Comparison of ENCODE assay signal across 26 mouse cellular contexts in genomic region chr5:113009183-113009820, GRCm38 (mm10). TPM values are rescaled to one million over a fixed set of nuclear protein-coding genes. Genes with fewer than 3 reads are reported as not detected.
DNase-seq lines count a peak whose midpoint lies in the region; ATAC-seq and TF ChIP-seq lines count a peak whose summit lies in the region.
"Had no signal": no experiment of that assay in that cellular context is flagged by ENCODE, and none has a peak within 500 bp of the region (broad histone marks: within the 10 kb centered on the region; RNA-seq: fewer than 3 reads in every experiment).

No protein-coding gene starts in this region.

- no peaks in the 10 kb centered on the region for H3K36me3 ChIP-seq in heart, embryonic 15.5 days
- H3K36me3 ChIP-seq in spleen, adult 2 months (ENCODE audit: control insufficient read depth, insufficient read depth, low read length) = no peaks in the 10 kb centered on the region
- H3K36me3 ChIP-seq: embryonic facial prominence, embryonic 12.5 days; G1E; hindbrain, embryonic 13.5 days; limb, embryonic 13.5 days; midbrain, embryonic 10.5 days had no signal

- TF ChIP-seq CTCF in gastrocnemius, adult 2 months (IDR thresholded peaks at IDR 0.05) = no peak
- TF ChIP-seq CTCF in spleen, adult 2 months (IDR thresholded peaks at IDR 0.05; ENCODE audit: extremely low read depth, insufficient read depth, insufficient read length, insufficient replicate concordance) = no peak

- TF ChIP-seq POLR2A in spleen, adult 2 months (IDR thresholded peaks at IDR 0.05; ENCODE audit: low read depth, low read length) = no peak

- 46% methylated on average over 8 of the region's 8 CpGs for WGBS in heart, embryonic 15.5 days
- WGBS in spleen, adult 2 months = 50% methylated on average over 8 of the region's 8 CpGs

- H3K9ac ChIP-seq in heart, embryonic 15.5 days = 0 out of 2 replicates have a peak overlapping the region, but pooled peaks have one; percentile 31
- H3K9ac ChIP-seq: embryonic facial prominence, embryonic 12.5 days; forebrain, embryonic 13.5 days; hindbrain, embryonic 13.5 days; limb, embryonic 13.5 days; liver, embryonic 14.5 days had no signal

- H3K4me1 ChIP-seq in heart, embryonic 15.5 days (replicated peaks) = peaks cover 55% of the 10 kb centered on the region
- H3K4me1 ChIP-seq in spleen, adult 2 months (ENCODE audit: control insufficient read depth, insufficient read depth, insufficient read length) = peaks cover 4% of the 10 kb centered on the region; the same call in 1 of the 2 replicates
- H3K4me1 ChIP-seq: embryonic facial prominence, embryonic 12.5 days; forebrain, embryonic 13.5 days had no signal

- peak overlapping the region; percentile 49 for H3K4me2 ChIP-seq in heart, embryonic 15.5 days
- H3K4me2 ChIP-seq: embryonic facial prominence, embryonic 12.5 days; forebrain, embryonic 13.5 days; hindbrain, embryonic 13.5 days; limb, embryonic 13.5 days had no signal

- peak overlapping the region; percentile 43 for H3K4me3 ChIP-seq in gastrocnemius, adult 2 months
- no peak overlapping the region for H3K4me3 ChIP-seq in heart, embryonic 15.5 days
- H3K4me3 ChIP-seq in spleen, adult 2 months (ENCODE audit: extremely low read depth, insufficient read depth, insufficient read length) = no peak overlapping the region
- H3K4me3 ChIP-seq: embryonic facial prominence, embryonic 12.5 days; erythroblast, embryonic 14.5 days; forebrain, embryonic 13.5 days; hindbrain, embryonic 13.5 days; limb, embryonic 13.5 days; midbrain, embryonic 10.5 days had no signal

- no peaks in the 10 kb centered on the region for H3K27me3 ChIP-seq in heart, embryonic 15.5 days
- H3K27me3 ChIP-seq in spleen, adult 2 months (ENCODE audit: control insufficient read depth, insufficient read depth, low read length) = no peaks in the 10 kb centered on the region
- H3K27me3 ChIP-seq: embryonic facial prominence, embryonic 12.5 days had no signal

- no peaks in the 10 kb centered on the region for H3K9me3 ChIP-seq in heart, embryonic 15.5 days (replicated peaks)
- H3K9me3 ChIP-seq: embryonic facial prominence, embryonic 12.5 days; forebrain, embryonic 13.5 days; hindbrain, embryonic 13.5 days; limb, embryonic 13.5 days; midbrain, embryonic 10.5 days had no signal

- peak overlapping the region; percentile 64 for H3K27ac ChIP-seq in gastrocnemius, adult 2 months
- H3K27ac ChIP-seq in heart, embryonic 15.5 days = peak overlapping the region; percentile 79
- H3K27ac ChIP-seq in spleen, adult 2 months (ENCODE audit: insufficient read depth, low read length) = peak overlapping the region; percentile 19; the same call in 1 of the 2 replicates
- H3K27ac ChIP-seq: embryonic facial prominence, embryonic 12.5 days; forebrain, embryonic 13.5 days; hindbrain, embryonic 13.5 days; limb, embryonic 13.5 days; liver, embryonic 14.5 days; midbrain, embryonic 10.5 days had no signal

- DNase-seq in gastrocnemius, adult 2 months = peak; percentile 30
- DNase-seq in gastrocnemius, postnatal 25 days = no peak
- no peak for DNase-seq in heart, adult 9 months (ENCODE audit: low spot score in 2 of 2)
- DNase-seq in spleen, adult 2 months (ENCODE audit: low read depth in 1 of 2, low spot score in 2 of 2) = no peak
- no peak for DNase-seq in spleen, adult 18-20 months
- DNase-seq in gastrocnemius, adult 18-20 months (ENCODE audit: low spot score) = no peak
- DNase-seq: adrenal gland, postnatal 14 days; cerebellum, adult 18-20 months; gastrocnemius, postnatal 36 days; kidney, adult 2 months; kidney, postnatal 25 days; layer of hippocampus, adult 9-11 months; lung, postnatal 10 days; thymus, postnatal 25 days had no signal

- 0 out of 2 replicates have a peak, but pooled peaks have one; percentile 23 for ATAC-seq in heart, embryonic 15.5 days (replicated peaks; ENCODE audit: insufficient number of reproducible peaks, insufficient read depth, low FRiP score, low read depth)
- peak; percentile 70 for ATAC-seq in monocyte, adult 5-6 weeks (replicated peaks; ENCODE audit: insufficient number of reproducible peaks, low FRiP score, low TSS enrichment, poor library complexity, severe bottlenecking)
- ATAC-seq: activated CD4-positive, CD25-positive, alpha-beta regulatory T cell, adult 4 months; forebrain, embryonic 13.5 days; inflammation-experienced regulatory T-cells, adult 6 months had no signal

- intact Hi-C loops in gastrocnemius, adult 2 months (cut with DNase I) = no loop called here

RNA-seq across cellular contexts. Expression of gene Grk3, which starts 6.3 kb away (rescaled TPM):
- total RNA-seq in gastrocnemius, adult 2 months (2021) = 1 to 10 TPM; 4.6 to 5.0 TPM
- 1 to 10 TPM; 3.6 to 4.5 TPM for total RNA-seq in gastrocnemius, postnatal 25 days (2021)
- 16.6 and 20.8 TPM in 2 replicates for polyA plus RNA-seq in heart, embryonic 15.5 days (2015; fragmentation: Nextera tagmentation; extraction: Ambion mirVana)
- 20.7 and 23.1 TPM in 2 replicates for polyA plus RNA-seq in spleen, adult 2 months (2012; rRNA removed)
- 295 to 342 TPM (median 339 TPM) in 3 replicates for total RNA-seq in monocyte, adult 5-6 weeks (2017)
- 1 to 10 TPM; 4.6 to 5.7 TPM for total RNA-seq in gastrocnemius, adult 18-20 months (2021)
- polyA plus RNA-seq: activated CD4-positive, CD25-positive, alpha-beta regulatory T cell, adult 4 months; G1E had no signal

Comparison
In these comparisons a context has a peak if more than half of its experiments do, and no peak if none do; other contexts are left out.
1. H3K27ac ChIP-seq: peak in every context shown above with its lines; median percentile 79 in heart, embryonic 15.5 days; 64 in gastrocnemius, adult 2 months; 19 in spleen, adult 2 months.
2. RNA of gene Grk3, which starts 6.3 kb away (total RNA-seq): 295 to 342 TPM in monocyte, adult 5-6 weeks; 4.6 to 5.7 TPM in gastrocnemius, adult 18-20 months, 4.6 to 5.0 TPM in gastrocnemius, adult 2 months and 3.6 to 4.5 TPM in gastrocnemius, postnatal 25 days; every median in the first group is over 10 times any median in the second.